Mouse (Mus musculus) 3134 (cell line): ENCODE measurements at regions not wholly inside any gene's neighbourhood (a gene's known extent, or its start where the extent isn't known, plus 50 kb on each side); places are given as distances from the start of the nearest gene placed in this dataset.
A peak's percentile ranks its signal among the peaks of the same experiment; 100 is the strongest.
"Not testable (repeated sequence)": the region's sequence is repeated elsewhere in the genome, so short reads cannot be mapped to it uniquely, and the experiment has no call there.

Experiments used
- DNase-seq: peaks from one replicate; pipeline ENCODE4 v3.0.0-alpha.2; 2011; ENCODE audit warnings: low spot score; ENCODE audit not compliant: insufficient read length; ENCODE audit errors: extremely low read depth

DNA sequence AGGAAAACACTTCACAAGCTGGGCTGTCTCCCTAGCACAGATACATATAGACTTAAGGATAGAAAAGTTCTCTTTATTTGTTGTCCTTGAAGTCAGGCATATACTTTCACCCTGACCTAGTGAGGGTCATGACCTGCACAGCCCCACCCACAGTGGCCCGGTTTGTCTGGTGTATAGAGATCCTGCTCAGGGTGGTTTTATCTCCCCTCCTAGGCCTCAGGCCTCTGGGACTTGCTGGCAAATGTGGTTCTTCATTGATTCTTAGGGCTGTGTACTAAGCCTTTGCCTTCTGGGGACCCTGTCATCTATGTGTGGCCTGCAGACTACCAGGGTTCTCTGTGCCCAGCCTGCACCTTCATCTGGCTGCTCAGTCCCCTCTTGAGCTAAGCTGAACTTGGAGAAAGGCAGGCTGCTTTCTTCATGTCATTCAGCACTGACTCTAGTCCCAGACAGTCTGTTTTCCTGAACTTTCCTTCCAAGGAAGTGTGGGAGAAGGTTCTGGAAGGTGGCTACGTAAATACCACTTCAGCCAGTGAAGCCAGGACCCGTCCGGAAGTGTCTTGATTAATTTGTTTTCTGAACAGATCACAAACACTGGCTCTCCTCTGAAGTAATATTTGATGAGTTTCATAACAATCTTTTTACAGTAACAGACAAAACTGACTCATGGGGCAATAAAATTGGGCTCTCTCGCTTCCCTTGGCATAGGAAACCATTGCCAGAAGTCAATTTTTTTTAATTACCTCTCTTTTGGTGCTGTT, 135.0 kb upstream of the Dapk1 start:
- DNase-seq, result peak; percentile 24

DNA sequence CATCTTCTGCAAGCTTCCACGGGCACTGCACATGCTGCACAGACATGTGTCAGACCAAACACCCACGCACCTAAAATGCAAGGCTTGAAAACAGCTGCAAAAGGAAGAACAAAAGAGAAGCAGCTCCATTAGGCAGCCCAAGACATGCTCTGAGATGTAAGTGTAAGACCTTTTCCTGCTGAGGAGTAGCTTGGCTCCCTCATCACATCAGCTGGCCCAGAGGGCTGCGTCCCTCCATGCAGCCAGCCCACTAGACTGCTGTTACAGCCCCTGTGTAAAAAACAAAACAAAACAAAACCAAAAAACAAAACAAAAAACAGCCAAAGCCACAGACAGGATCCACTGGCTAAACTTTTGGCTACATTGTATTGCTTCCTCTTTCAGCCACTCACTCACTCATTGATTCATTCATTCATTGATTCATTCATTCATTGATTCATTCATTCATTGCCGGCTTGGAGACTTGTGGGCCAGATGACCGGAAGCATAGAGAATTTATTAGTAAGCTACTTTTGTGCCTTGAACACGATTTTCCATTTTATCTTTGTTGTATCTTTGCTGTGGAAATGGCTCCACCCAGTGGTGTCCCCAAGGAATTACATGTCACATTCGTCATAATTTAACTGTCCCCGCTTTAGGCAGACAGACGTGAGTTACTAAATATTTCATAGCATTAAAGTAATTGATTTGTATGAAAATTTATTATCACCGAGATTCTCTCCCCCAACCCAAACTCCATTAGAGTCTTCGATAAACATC, 133.7 kb upstream of the Dapk1 start:
- peak; percentile 23 for DNase-seq

DNA sequence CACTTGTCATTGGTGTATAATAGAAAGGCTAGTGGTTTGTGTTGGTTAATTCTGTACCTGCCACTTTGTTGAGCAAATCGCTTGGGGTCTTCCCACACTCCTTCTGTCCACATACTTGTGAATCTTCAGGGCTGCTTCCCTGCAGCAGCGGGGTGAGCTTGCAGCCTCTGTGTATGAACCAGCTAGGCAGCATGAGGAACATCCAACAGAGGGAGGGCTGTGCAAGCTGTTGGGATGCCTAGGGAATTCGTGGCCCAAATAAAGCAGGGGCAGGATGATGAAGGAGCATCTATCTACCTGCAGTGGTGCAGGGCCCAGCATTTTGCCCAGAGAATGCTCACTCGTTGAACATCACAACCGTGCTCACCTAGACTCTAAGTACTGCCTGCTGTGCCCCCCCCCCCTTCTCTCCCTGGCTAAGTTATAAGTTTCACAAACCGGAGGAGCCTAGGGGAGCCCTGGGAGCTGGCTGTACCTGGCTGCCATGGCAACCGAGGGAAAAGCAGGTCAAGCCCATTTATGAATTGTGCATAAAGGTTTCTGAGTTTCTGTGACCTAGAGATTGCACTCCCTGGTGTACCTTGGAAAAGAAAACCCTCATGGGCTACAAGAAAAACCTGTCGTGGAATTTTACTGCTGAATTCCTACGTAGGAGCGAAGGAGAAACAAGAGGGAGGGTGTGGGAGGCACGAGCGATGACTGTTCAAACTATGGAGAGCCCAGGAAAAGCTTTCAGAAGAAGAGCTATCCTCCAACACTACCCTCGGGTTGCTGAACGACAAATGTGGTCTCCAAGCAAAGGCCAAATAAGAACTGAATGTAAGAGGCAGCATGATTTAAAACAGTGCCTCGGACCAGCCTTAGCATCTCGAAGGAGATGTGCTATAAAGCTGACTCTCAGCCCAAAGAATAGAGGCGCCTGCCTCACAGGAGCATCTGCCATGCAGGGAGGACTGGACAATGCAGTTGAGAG, 131.0 kb upstream of the Dapk1 start:
- no peak for DNase-seq

DNA sequence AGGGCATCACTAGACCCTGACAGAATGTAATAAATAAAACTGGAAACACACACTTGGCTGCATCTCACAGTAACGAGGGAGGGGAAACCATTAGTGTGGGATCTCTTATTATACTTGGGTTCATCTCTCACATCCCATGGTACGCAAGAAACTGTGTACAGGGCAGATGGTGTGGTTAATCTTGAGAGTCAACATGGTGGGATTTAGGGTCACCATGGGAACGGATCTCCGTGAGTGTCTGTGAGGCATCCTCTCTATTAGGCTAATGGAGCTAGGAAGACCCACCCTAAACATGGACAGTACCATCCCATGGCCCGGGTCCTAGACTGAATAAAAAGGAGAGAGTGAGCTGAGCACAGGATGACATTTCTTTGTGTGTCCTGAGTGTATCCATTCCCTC, 130.1 kb upstream of the Dapk1 start:
- DNase-seq, result no peak

- DNase-seq, result no peak
Observed at GRCm38 (mm10) chr13:60476366-60476765, 125.4 kb upstream of the Dapk1 start.

GRCm38 (mm10) chr13:60478301-60478700, 123.4 kb upstream of the Dapk1 start:
- DNase-seq, result no peak

GRCm38 (mm10) chr13:60479043-60479861, 122.5 kb upstream of the Dapk1 start:
- DNase-seq, result no peak

DNA sequence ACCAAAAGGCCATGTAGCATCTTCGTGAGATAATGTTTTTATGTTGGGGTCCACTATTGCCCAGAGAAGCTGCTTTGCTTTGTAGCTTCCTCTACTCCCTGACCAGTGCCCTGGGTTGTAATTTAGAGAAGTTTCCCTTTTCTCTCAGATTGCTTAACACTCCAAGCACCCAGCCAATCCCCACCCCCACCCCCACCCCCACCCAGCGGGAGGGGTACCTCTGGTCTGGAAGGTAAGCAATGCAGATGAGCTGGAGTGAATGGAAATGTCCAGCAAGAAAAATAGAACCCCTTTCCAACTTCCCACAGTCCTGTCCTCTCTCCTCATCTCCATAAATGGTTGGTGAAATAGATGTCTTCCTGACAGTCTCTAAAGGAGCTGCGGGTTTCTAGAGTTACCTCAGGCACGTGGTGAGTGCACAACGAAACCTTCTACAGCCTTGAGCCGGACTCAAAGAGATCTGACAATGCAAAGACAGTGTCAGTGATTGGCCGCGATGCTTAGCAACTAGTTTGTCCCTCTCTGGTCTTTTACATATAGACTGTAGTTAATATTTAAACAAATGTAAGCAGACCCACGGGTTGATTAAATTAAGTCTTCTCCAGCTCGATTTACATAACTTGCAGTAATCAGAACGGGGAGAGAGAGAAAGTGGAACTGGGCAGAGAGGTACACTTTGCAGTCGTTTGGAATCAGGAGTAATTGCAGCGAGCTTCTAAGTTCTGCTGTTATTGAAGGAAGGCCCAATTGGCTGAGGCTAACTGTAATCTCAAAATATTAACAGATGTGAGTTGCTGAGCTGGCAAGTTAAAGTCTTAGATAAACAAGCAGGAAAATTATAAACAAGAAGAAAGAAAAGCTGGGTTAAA, 121.7 kb upstream of the Dapk1 start:
- DNase-seq, result no peak

GRCm38 (mm10) chr13:60480731-60481431, 120.9 kb upstream of the Dapk1 start:
- no peak for DNase-seq

- DNase-seq, result not testable (repeated sequence)
Observed at GRCm38 (mm10) chr13:60481451-60481850, 120.3 kb upstream of the Dapk1 start.

GRCm38 (mm10) chr13:60481946-60482345, 119.8 kb upstream of the Dapk1 start:
- no peak for DNase-seq

GRCm38 (mm10) chr13:60486105-60486504, 115.6 kb upstream of the Dapk1 start:
- DNase-seq, result no peak

DNA sequence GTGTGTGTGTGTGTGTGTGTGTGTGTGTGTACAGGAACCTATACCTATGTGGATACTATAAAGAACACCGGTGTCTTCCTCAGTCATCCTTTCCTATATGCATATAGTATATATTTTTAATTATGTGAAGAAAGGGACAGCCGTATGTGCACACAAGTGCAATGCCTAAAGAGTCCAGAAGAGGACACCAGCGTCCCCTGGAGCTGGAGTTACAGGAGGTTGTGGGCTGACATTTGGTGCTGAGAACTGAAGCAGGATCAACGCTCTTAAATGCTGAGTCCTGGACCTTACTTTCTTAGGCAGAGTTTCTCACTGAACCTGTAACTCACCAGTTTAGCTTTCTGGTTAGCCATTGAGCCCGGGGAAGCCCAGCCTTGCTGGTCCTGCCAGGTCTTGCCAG, 114.9 kb upstream of the Dapk1 start:
- DNase-seq, result no peak

DNA sequence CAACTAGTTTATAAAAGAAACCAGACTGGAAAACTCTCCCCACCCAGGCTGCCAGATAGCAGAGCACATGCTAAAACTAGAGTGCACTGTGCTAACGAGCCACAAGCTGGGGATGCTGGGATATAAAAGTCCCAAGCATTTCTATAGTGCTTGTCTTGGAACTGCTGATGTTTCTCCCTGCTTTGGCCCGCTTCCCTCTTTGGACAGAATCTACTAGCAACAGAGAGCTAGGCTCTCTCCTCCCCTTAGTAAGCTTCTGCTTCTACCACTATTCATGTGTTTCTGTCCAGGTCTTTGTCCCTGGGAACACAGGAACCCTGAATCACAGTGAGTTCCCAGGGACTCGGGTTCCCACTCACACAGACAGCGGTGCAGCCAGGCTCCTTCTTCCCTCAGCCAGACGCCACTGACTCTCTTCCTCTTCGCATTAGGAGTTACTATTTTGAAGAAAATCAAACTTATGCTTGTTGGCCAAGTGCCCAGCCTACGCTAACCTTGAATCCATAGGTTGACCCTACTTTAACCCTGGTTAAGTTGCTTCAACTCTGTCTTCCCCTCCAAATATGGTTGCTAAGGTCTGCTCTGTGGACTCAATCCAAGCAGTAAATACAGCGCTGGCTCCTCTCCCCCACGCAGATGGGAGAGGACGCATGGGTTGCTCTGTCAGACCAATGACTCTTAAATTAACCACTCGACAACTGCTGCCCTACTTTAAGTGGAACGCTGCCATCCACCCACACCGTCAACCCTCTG, 113.4 kb upstream of the Dapk1 start:
- no peak for DNase-seq

GRCm38 (mm10) chr13:60488884-60489265, 112.9 kb upstream of the Dapk1 start:
- DNase-seq, result no peak

GRCm38 (mm10) chr13:60491948-60492464, 109.7 kb upstream of the Dapk1 start:
- DNase-seq, result no peak

- no peak for DNase-seq
Observed at GRCm38 (mm10) chr13:60493836-60494235, 107.9 kb upstream of the Dapk1 start.
